Mouse (Mus musculus) embryonic facial prominence, embryonic 14.5 days (tissue): ENCODE measurements at regions not wholly inside any gene's neighbourhood (a gene's known extent, or its start where the extent isn't known, plus 50 kb on each side); places are given as distances from the start of the nearest gene placed in this dataset.

Experiments used
- ATAC-seq: fragments of 200-750 bp; cut with Nextera tagmentation; 2 replicates; pipeline ENCODE4 v1.8.0; 2017; ENCODE audit warnings: low read depth, moderate number of reproducible peaks, moderate TSS enrichment
- DNase-seq: peaks from one replicate; pipeline ENCODE4 v3.0.0-alpha.2; 2015; ENCODE audit warnings: low spot score
- H3K27ac ChIP-seq: fragments of 300-500 bp; sonication (generic); replicated peaks from 2 replicates; pipeline ENCODE4 v1.5.1; 2014; ENCODE audit warnings: low read depth, mild to moderate bottlenecking, low read length, moderate library complexity
- H3K27me3 ChIP-seq: fragments of 300-500 bp; sonication (generic); replicated peaks from 2 replicates; pipeline ENCODE4 v1.6.1; 2014; ENCODE audit warnings: low read length; ENCODE audit not compliant: control insufficient read depth, insufficient read depth
- H3K36me3 ChIP-seq: fragments of 300-500 bp; sonication (generic); 2 replicates; pipeline ENCODE4 v1.6.1; 2014; ENCODE audit warnings: low read length, mixed read lengths; ENCODE audit not compliant: control insufficient read depth, insufficient read depth
- H3K4me1 ChIP-seq: fragments of 300-500 bp; sonication (generic); 2 replicates; pipeline ENCODE4 v1.6.1; 2014; ENCODE audit warnings: antibody characterized with exemption, low read length; ENCODE audit not compliant: control insufficient read depth, insufficient read depth
- H3K4me2 ChIP-seq: fragments of 300-500 bp; sonication (generic); 2 replicates; pipeline ENCODE4 v1.6.1; 2014; ENCODE audit warnings: low read depth, mild to moderate bottlenecking, low read length, moderate library complexity, mixed read lengths
- H3K4me3 ChIP-seq: fragments of 300-500 bp; sonication (generic); 2 replicates; pipeline ENCODE4 v1.5.1; 2014; ENCODE audit warnings: low read depth, mild to moderate bottlenecking, low read length
- H3K9ac ChIP-seq: fragments of 300-500 bp; sonication (generic); 2 replicates; pipeline ENCODE4 v1.6.1; 2014; ENCODE audit warnings: low read depth, mild to moderate bottlenecking, low read length, moderate library complexity, mixed read lengths
- H3K9me3 ChIP-seq: fragments of 300-500 bp; sonication (generic); 2 replicates; pipeline ENCODE4 v1.6.1; 2016; ENCODE audit warnings: low read length; ENCODE audit not compliant: control insufficient read depth
- WGBS: fragments of 180-500 bp; shearing (Covaris S2); extraction: QIAGEN DNeasy Blood & Tissue Kit; methylation state at CpG from one replicate; pipeline ENCODE4 v1.1.7; 2014; 5-methylcytosine and 5-hydroxymethylcytosine counted together

GRCm38 (mm10) chr10:17023571-17024293 is 699.3 kb upstream of the Cited2 start:
- Histone ChIP-seq H3K36me3 (no peaks in the 10 kb centered on the region), H3K4me3 (no peak overlapping the region), H3K4me2 (no peak overlapping the region), H3K27me3 (no peaks in the 10 kb centered on the region), H3K9me3 (no peaks in the 10 kb centered on the region), H3K4me1 (no peaks in the 10 kb centered on the region), H3K9ac (no peak overlapping the region), H3K27ac (no peak overlapping the region)
- 53% methylated on average over 13 of the region's 13 CpGs for WGBS
- DNase-seq, result peak; percentile 59
- ATAC-seq, result peak; percentile 74

GRCm38 (mm10) chr10:17024294-17024665 is 698.7 kb upstream of the Cited2 start:
- no peak overlapping the region for H3K27ac ChIP-seq
- H3K4me2 ChIP-seq, result no peak overlapping the region
- H3K36me3 ChIP-seq, result no peaks in the 10 kb centered on the region

GRCm38 (mm10) chr10:17034892-17035775 is 687.9 kb upstream of the Cited2 start:
- H3K36me3 ChIP-seq, result no peaks in the 10 kb centered on the region

More at GRCm38 (mm10) chr10:17024294-17024665, 698.7 kb upstream of the Cited2 start:
- no peaks in the 10 kb centered on the region for H3K4me1 ChIP-seq
- WGBS, result 71% methylated on average over 1 of the region's 1 CpGs
- H3K9ac ChIP-seq, result no peak overlapping the region
- no peaks in the 10 kb centered on the region for H3K27me3 ChIP-seq
- H3K4me3 ChIP-seq, result no peak overlapping the region
- H3K9me3 ChIP-seq, result no peaks in the 10 kb centered on the region
- DNase-seq (no peak), ATAC-seq (no peak)

GRCm38 (mm10) chr10:17038259-17039043 is 684.6 kb upstream of the Cited2 start:
- Histone ChIP-seq H3K9me3 (no peaks in the 10 kb centered on the region), H3K36me3 (no peaks in the 10 kb centered on the region), H3K4me3 (no peak overlapping the region), H3K4me1 (peaks cover 10% of the 10 kb centered on the region), H3K27me3 (no peaks in the 10 kb centered on the region), H3K4me2 (no peak overlapping the region), H3K9ac (no peak overlapping the region), H3K27ac (no peak overlapping the region)
- ATAC-seq, result no peak
- DNase-seq, result peak; percentile 8
- 49% methylated on average over 11 of the region's 11 CpGs for WGBS

More at GRCm38 (mm10) chr10:17034892-17035775, 687.9 kb upstream of the Cited2 start:
- Histone ChIP-seq H3K4me2 (no peak overlapping the region), H3K27me3 (no peaks in the 10 kb centered on the region), H3K4me3 (no peak overlapping the region), H3K9ac (no peak overlapping the region), H3K4me1 (no peaks in the 10 kb centered on the region; the same call in 1 of the 2 replicates), H3K27ac (no peak overlapping the region), H3K9me3 (no peaks in the 10 kb centered on the region)
- WGBS, result 90% methylated on average over 2 of the region's 2 CpGs
- ATAC-seq, result no peak
- no peak for DNase-seq

- ATAC-seq, result no peak
- H3K9ac ChIP-seq, result no peak overlapping the region
- no peaks in the 10 kb centered on the region for H3K36me3 ChIP-seq
- H3K27me3 ChIP-seq, result no peaks in the 10 kb centered on the region
- H3K27ac ChIP-seq, result no peak overlapping the region
- no peaks in the 10 kb centered on the region for H3K9me3 ChIP-seq
- H3K4me3 ChIP-seq, result no peak overlapping the region
- WGBS, result 90% methylated on average over 1 of the region's 1 CpGs
- H3K4me2 ChIP-seq, result no peak overlapping the region
- peaks cover 10% of the 10 kb centered on the region for H3K4me1 ChIP-seq
- DNase-seq, result peak; percentile 13
Measured at GRCm38 (mm10) chr10:17042090-17042489, 680.9 kb upstream of the Cited2 start.

- DNase-seq (peak; percentile 79), ATAC-seq (0 out of 2 replicates have a peak, but pooled peaks have one; percentile 22)
- no peaks in the 10 kb centered on the region for H3K27me3 ChIP-seq
- H3K9me3 ChIP-seq, result no peaks in the 10 kb centered on the region
- H3K9ac ChIP-seq, result no peak overlapping the region
- H3K36me3 ChIP-seq, result no peaks in the 10 kb centered on the region
- H3K27ac ChIP-seq, result peak overlapping the region; percentile 33; the same call in 1 of the 2 replicates
- H3K4me1 ChIP-seq, result peaks cover 10% of the 10 kb centered on the region
- no peak overlapping the region for H3K4me3 ChIP-seq
- no peak overlapping the region for H3K4me2 ChIP-seq
- 31% methylated on average over 3 of the region's 3 CpGs for WGBS
Measured at GRCm38 (mm10) chr10:17042973-17043372, 680.0 kb upstream of the Cited2 start.

GRCm38 (mm10) chr10:17046765-17047164 is 676.3 kb upstream of the Cited2 start:
- Histone ChIP-seq H3K27ac (no peak overlapping the region), H3K4me2 (no peak overlapping the region), H3K36me3 (no peaks in the 10 kb centered on the region), H3K27me3 (no peaks in the 10 kb centered on the region), H3K4me1 (peaks cover 10% of the 10 kb centered on the region), H3K4me3 (no peak overlapping the region), H3K9me3 (no peaks in the 10 kb centered on the region), H3K9ac (no peak overlapping the region)
- DNase-seq (no peak), ATAC-seq (no peak)
- 86% methylated on average over 5 of the region's 5 CpGs for WGBS

- Histone ChIP-seq H3K9me3 (no peaks in the 10 kb centered on the region), H3K36me3 (no peaks in the 10 kb centered on the region), H3K4me1 (peaks cover 13% of the 10 kb centered on the region; the same call in 1 of the 2 replicates), H3K9ac (no peak overlapping the region), H3K4me3 (no peak overlapping the region), H3K4me2 (no peak overlapping the region), H3K27ac (no peak overlapping the region), H3K27me3 (no peaks in the 10 kb centered on the region)
- WGBS, result 96% methylated on average over 1 of the region's 1 CpGs
- ATAC-seq, result no peak
- DNase-seq, result no peak
Measured at GRCm38 (mm10) chr10:17072906-17073305, 650.1 kb upstream of the Cited2 start.
